Mouse (Mus musculus) lung, postnatal 0 days (tissue): ENCODE data around the gene Msi2.

Experiments
- CTCF ChIP-seq: IDR thresholded peaks from 2 replicates; pipeline ENCODE4 v1.5.1; 2016; ENCODE audit warnings: antibody characterized with exemption, mild to moderate bottlenecking
- EP300 ChIP-seq: IDR thresholded peaks from 2 replicates; pipeline ENCODE4 v1.6.1; 2016; ENCODE audit warnings: antibody characterized with exemption, mild to moderate bottlenecking, control low read depth

GRCm38 (mm10) chr11:88687010-88687409, 31.3 kb downstream of the Msi2 start:
- TF ChIP-seq CTCF: no peak
- TF ChIP-seq EP300: no peak
